Mouse (Mus musculus) urinary bladder, postnatal 36 days (tissue): ENCODE data around the gene Galnt17.

Source experiments
- DNase-seq, 2 experiments: peaks; one replicate each; pipeline ENCODE4 v3.0.0; 2022; ENCODE audit warnings: low spot score in 2 of 2, mixed read lengths in 1 of 2

Galnt17 gene

DNA sequence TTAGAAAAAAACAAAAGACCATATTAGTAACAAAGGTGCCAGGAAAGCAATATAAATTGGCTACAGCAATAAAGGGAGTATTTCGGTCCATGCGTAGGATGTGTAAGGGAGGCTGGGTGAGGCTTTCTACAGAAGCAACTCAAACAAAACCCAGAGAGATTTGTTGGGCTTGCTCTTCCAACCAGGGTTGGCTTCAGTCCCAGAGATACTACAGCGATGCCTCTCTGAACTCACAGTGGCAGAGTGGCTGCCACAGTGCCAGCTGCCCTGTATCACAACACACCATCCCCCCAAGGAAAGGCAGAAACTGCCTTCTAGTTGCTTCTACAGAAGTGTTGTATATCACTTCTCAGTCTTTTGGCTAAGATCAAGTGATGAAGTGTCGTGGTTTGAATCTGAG lies 66.6 kb downstream of the Galnt17 start:
- DNase-seq: no peak

DNA sequence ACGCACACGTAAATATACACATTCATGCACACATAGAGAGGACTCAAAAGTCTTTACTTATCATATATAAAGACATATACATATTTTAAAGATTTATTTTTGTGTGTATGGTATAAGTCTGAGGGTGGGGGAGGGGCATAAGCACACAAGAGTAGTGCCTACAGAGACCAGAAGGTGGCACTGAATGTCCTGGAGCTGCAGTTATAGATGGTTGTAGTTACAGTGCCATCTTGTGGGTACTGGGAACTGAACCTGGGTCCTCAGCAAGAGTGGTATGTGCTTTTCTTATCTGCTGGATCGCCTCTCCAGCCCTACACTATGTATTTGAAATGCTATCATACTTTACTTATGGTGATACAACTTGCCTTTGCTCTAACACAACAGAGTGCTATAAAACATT lies 68.5 kb downstream of the Galnt17 start:
- no peak for DNase-seq

- no peak for DNase-seq
Measured at GRCm38 (mm10) chr5:131236906-131237305, 71.4 kb downstream of the Galnt17 start.

DNA sequence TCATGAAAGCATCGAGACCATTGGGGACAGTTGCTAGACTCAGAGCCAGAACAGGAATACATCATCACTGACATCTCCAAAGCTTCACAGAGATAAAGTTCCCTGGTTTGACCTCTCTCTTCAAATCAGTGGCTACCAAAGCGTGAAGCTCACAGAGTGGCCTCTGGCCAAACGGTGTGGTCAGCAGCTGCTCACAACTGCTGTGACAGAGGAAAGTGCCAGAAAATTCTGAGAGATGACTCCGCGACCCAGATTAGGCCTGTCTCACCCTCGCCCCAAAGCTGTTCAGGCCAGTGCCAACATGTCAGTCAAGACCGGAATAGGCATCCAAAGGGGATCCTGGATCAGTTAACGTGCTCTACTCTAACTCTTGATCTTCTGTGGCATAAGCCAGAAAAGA lies 74.5 kb downstream of the Galnt17 start:
- no peak for DNase-seq

DNA sequence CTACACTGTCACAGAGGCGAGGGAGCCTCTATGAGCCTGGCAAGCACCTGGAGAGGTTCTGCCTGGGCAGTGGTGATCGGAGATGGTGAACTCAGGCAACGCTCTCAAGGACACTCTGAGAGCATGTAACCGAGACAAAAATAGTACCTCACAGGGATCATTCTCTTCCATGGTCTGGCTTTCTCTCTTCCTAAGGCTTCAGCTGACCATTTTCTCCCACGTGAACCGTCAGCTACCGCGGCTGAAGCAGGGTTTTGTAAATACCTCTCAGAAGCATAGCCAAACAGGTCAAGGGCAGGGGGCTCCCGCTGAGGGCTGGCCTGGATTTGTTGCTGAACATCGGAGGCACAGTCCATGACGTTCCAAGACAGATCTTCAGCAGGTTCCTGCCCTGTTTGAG lies 77.2 kb downstream of the Galnt17 start:
- DNase-seq: no peak

DNA sequence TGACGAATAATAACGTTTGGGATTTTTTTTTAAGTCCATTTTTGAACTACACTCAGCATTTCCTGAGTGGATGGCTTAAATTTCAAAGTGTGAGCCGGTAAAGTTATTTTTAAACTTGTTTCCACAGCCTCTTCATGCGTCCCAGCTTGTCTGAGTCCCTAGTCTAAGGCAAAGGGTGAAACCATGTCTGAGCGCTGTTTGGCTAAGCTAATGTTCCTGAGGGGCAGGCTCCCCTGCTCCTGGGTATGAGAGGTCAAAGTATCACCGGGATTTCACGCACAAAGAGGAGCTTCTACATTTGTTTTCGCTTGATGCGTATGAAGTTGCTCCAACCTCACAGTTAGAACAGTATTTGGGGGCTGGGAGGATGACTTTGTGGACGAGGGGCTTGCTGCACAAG lies 78.6 kb downstream of the Galnt17 start:
- DNase-seq: no peak

GRCm38 (mm10) chr5:131223416-131223815 lies 84.9 kb downstream of the Galnt17 start:
- no peak for DNase-seq

DNA sequence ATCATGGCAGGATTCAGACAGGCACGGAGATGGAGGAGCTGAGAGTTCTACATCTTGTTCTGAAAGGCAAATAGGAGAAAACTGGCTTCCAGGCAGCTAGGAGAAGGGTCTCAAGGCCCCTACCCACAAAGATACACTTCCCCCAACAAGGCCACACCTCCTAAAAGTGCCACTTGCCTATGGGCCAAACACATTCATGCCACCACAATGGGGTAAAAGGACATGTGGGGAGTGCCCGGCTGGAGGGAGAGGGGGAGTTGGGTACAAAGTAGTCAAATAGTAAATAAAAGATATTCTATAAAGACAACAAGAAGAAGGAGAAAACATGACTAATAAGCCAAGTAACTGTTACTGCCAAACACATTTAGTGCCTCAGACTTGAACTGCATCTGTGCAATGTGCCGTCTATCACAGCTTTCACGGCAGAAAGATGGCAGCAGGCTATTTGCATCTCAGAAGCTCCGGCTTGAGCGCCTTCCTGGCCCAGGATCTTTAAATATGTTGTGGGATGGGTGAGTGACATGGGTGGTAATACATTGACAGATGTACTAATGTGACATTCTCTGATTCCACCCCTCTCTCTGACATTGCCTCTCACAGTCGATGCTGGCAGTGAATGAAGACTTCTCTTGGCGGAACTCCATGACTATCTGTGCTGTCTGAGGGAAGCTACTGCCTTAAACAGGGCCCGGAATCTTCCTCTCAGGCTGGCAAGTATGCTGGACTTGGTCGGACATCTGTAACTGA lies 85.6 kb downstream of the Galnt17 start:
- no peak for DNase-seq

GRCm38 (mm10) chr5:131218221-131218620 lies 90.1 kb downstream of the Galnt17 start:
- DNase-seq: no peak

GRCm38 (mm10) chr5:131211618-131212017 lies 96.7 kb downstream of the Galnt17 start:
- no peak for DNase-seq

GRCm38 (mm10) chr5:131201146-131201545 lies 107.2 kb downstream of the Galnt17 start:
- DNase-seq: no peak

DNA sequence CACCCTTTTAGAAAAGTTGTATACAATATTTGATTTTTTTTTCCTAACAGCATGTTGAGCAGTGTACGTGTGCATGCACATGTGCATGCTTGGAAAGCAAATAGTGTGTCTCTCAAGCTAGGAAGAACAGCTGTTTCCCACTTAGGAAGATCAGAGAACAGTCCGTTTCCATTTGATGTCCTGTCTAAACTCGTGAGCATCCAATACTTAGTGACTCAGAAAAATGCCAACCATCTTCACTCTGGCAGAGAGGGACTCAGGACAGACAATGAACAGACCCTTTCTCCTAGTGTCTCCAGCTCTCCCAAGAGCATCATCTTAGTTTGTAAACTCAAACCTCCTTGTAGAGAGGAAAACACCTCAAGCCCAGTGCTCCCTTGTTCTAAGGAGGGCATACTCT lies 116.0 kb downstream of the Galnt17 start:
- DNase-seq: no peak

DNA sequence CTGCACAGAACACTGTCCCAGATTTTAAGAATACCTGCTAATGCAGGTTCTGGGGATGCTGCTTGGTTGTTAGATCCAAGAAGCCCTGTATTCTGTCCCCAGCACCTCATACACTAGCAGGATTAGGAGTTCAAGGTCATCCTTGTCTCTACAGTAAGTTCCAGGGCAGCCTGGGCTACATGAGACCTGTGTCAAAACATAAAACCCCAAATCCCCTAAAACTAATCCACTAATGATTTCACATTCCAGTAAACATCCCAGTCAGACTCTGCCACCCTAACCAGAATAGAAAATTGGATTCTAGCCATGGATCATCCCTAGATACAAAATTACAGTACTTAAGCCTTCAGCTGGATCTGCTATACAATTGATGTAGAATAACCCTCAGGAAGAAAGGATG lies 123.7 kb downstream of the Galnt17 start:
- no peak for DNase-seq

DNA sequence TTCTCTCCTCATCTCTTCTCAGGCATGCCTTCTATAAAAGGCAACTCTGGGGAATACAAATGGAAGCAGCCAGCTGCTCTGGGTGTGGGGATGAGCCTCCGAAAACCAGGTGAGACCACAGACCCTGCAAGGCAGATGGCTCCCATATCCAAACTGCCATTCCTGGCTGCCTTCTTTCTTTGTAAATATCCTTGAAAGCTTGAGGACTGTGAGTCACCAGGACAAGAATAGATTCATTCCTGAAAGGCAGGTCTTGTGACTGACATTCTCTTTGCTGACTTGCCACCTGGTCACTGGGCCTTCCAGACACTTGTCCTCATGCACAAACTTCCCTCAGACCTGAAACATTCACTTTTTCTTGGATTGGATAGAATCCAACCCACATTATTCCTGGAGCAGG lies 127.1 kb downstream of the Galnt17 start:
- no peak for DNase-seq

DNA sequence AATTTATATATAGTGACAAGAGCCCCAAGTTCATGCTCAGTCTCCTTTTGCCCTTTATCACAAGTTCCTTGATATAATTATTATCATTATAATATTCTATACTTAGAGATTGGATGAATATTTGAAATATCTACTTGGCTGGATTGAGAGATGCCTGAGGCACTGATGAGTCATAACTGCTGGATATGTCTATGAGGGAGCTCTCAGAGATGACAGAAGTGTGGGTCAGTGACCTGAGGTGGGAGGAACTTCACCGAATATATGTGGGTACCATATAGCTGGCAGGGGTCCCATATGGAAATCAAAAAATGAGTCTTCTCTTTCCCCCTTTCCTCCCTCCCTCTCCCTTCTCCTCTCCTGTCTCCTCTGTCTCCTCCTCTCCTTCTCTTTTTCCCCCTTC lies 127.5 kb downstream of the Galnt17 start:
- DNase-seq: no peak

GRCm38 (mm10) chr5:131177851-131178250 lies 130.4 kb downstream of the Galnt17 start:
- DNase-seq: no peak

DNA sequence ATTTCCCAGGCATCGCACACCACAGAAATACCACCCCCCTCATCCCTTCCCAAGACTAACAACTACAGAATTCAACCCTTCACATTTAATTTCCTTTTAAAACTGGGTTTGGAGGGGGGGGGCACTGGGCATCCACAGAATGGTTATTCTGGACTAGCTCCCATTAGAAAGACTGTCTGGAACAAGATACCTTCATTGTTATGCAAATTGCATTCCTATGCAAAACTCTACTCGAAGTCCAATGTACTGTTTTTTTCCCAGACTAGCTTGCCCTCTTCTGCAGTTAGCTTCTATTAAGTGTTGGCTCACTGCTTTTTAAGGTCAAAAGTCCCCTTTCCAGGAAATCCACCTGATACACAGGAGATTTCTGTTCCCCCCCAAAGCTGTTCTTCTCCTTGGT lies 131.1 kb downstream of the Galnt17 start:
- DNase-seq: no peak

GRCm38 (mm10) chr5:131169186-131169585 lies 139.1 kb downstream of the Galnt17 start:
- DNase-seq: no peak

DNA sequence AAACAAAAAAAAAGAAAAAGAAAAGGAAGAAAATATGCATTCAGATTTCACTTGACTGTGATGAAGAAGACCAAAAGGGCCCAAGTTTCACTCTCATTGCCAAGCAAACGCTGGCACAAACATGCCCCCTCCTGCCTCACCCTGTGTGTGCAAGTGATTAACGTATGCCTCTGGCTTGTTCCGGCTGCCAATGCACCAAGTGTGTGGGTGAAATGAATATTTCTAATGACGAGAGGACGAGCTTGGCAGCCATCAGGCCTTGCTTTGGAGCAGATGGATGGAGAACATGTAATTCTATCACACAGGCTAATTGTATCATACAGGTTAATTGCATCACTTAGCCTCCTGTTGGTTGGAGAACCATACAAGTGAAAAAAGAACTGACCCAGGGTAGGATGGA lies 140.9 kb downstream of the Galnt17 start:
- no peak for DNase-seq

- DNase-seq: peak in 1 of 2 experiments; percentile 1
Measured at GRCm38 (mm10) chr5:131165681-131166080, 142.6 kb downstream of the Galnt17 start.

GRCm38 (mm10) chr5:131157866-131158265 lies 150.4 kb downstream of the Galnt17 start:
- DNase-seq: no peak

DNA sequence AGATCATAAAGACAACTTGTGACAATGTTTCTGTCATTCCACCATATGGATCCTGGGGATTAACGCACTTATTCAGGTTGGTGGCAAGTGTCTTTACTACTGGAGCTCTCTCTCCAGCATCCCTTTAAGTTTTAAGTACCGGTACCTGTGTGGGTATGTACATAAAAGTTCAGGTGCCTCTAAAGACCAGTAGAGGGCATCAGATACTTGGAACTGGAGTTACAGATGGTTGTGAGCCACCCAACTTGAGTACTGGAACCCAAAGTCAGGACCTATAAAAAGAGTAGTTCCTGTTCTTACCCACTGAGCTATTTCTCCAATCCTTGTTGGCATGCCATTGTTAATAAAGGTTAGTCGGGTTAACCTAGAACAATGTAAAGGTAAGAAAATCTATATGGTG lies 152.0 kb downstream of the Galnt17 start:
- no peak for DNase-seq

DNA sequence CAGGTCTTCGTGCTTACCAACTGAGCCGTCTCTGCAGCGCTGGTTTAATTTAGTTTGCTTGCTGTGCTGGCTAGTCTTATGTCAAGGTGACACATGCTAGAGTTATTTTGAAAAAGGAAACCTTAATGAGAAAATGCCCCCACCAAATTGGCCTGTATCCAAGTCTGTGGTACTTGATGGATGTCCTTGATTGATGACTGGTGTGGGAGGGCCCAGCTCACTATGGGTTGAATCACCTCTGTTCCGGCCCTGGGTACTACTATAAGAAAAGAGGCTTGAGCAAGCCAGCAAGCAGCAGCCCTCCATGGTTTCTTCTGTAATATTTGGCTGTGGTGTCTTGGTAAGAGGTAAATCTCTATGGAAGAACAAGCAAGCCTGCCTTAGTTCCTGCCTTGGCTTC lies 165.7 kb downstream of the Galnt17 start:
- DNase-seq: no peak

DNA sequence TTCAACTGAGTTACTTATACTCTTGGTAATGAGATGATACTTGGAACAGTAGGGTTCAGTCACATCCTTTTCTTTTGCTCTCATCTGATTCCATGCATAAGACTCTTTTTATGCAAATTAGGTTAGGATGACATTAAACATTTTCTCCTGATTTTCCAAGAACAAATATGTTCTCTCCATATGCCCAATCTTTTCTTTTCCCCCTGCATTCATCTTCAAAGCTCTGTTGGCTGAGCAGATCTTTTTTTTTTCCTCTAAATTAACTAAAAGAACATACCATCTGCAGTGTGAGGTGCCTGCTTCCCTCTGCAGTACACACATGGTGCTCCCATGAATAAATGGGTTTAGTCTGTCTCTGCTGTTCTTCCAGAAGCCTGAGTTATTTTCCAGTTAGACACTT lies 173.5 kb downstream of the Galnt17 start:
- no peak for DNase-seq
